In genomic region chr5:26724491-26724890, GRCm38 (mm10) we compare ENCODE assay signal across 24 mouse cellular contexts.
"Had no signal": no experiment of that assay in that cellular context is flagged by ENCODE, and none has a peak within 500 bp of the region (broad histone marks: within the 10 kb centered on the region; RNA-seq: fewer than 3 reads in every experiment).

No protein-coding gene starts in this region.

- H3K36me3 ChIP-seq: heart, embryonic 13.5 days; heart, embryonic 15.5 days; hindbrain, embryonic 13.5 days; hindbrain, embryonic 15.5 days; kidney, embryonic 15.5 days; limb, embryonic 10.5 days; limb, embryonic 12.5 days; liver, embryonic 13.5 days; liver, embryonic 15.5 days had no signal

- ATAC-seq: hindbrain, postnatal 0 days; intestine, embryonic 16.5 days; liver, postnatal 0 days had no signal

- H3K9me3 ChIP-seq: heart, embryonic 15.5 days; hindbrain, embryonic 15.5 days; limb, embryonic 10.5 days; limb, embryonic 12.5 days; liver, embryonic 13.5 days; liver, embryonic 15.5 days had no signal

- H3K27ac ChIP-seq: heart, embryonic 13.5 days; heart, embryonic 15.5 days; hindbrain, embryonic 13.5 days; hindbrain, embryonic 15.5 days; hindbrain, postnatal 0 days; kidney, embryonic 15.5 days; kidney, postnatal 0 days; limb, embryonic 10.5 days; limb, embryonic 12.5 days; liver, embryonic 13.5 days; liver, embryonic 15.5 days had no signal

- DNase-seq: gastrocnemius, postnatal 14 days; gastrocnemius, postnatal 36 days; heart, adult 18-20 months; heart, postnatal 14 days; heart, postnatal 36 days; kidney, adult 2 months; layer of hippocampus, adult 9-11 months; layer of hippocampus, postnatal 36 days; liver; liver, embryonic 13.5 days; liver, postnatal 0 days had no signal

- H3K9ac ChIP-seq: heart, embryonic 13.5 days; heart, embryonic 15.5 days; hindbrain, embryonic 13.5 days; hindbrain, embryonic 15.5 days; kidney, embryonic 15.5 days; limb, embryonic 12.5 days; liver, embryonic 13.5 days; liver, embryonic 15.5 days; liver, postnatal 0 days had no signal

- H3K4me3 ChIP-seq: heart, embryonic 13.5 days; heart, embryonic 15.5 days; hindbrain, embryonic 13.5 days; hindbrain, embryonic 15.5 days; kidney, embryonic 15.5 days; limb, embryonic 10.5 days; limb, embryonic 12.5 days; liver, embryonic 13.5 days; liver, embryonic 15.5 days had no signal

- H3K4me1 ChIP-seq: heart, embryonic 13.5 days; heart, embryonic 15.5 days; hindbrain, embryonic 13.5 days; hindbrain, embryonic 15.5 days; kidney, embryonic 15.5 days; limb, embryonic 10.5 days; limb, embryonic 12.5 days; liver, embryonic 13.5 days; liver, embryonic 15.5 days had no signal

- H3K4me2 ChIP-seq: heart, embryonic 11.5 days; heart, embryonic 13.5 days; heart, embryonic 15.5 days; hindbrain, embryonic 13.5 days; hindbrain, embryonic 15.5 days; kidney, embryonic 15.5 days; limb, embryonic 12.5 days; liver, embryonic 11.5 days; liver, embryonic 13.5 days; liver, embryonic 15.5 days had no signal

- H3K27me3 ChIP-seq: heart, embryonic 13.5 days; heart, embryonic 15.5 days; hindbrain, embryonic 13.5 days; hindbrain, embryonic 15.5 days; kidney, embryonic 15.5 days; limb, embryonic 12.5 days; liver, embryonic 13.5 days; liver, embryonic 15.5 days had no signal
